Mouse (Mus musculus): Measurements from ENCODE around the gene Jag2. TPM values are rescaled to one million over a fixed set of nuclear protein-coding genes. Genes with fewer than 3 reads are reported as not detected.

The Jag2 gene
- total RNA-seq, 1 experiment from 2014 or later = 0.70 TPM

DNA sequence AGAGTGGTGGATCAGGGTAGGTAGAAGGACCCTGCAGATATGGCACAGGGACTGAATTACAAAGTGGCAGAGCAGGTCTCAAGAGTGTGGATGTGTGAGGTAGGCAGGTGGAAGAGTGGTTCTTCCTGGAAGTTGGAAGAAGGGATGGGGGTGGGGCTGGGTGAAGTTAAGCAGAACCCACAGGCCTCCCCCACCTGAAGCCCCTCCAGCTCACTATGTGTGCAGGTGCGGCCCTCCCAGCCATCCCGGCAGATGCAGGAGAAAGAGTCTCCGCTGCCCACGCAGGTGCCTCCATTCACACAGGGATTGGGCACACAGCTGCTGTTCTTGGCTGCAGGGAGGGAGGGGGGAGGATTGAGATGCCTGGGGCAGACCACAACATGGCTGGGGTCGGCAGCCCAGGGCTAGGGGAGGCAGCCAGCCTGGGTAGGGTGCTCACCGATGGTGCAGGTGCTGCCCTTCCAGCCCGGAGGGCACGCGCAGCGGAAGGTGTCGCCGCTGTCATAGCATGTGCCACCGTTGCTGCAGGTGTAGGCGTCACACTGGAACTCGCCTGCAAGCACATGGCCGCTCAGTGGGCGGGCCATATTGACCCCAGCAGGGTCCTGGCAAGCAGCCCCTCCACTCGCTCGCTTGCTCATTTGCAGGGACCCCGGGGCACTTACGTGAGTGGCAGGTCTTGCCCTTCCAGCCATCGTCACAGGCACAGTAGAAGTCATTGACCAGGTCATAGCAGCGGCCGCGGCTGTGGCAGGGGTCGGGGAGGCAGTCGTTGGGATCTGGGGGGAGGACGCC, 16.4 kb downstream of the Jag2 start:
- no peak for ATAC-seq (ENCODE audit: extremely low read depth, insufficient number of reproducible peaks, low FRiP score, poor library complexity, severe bottlenecking)

DNA sequence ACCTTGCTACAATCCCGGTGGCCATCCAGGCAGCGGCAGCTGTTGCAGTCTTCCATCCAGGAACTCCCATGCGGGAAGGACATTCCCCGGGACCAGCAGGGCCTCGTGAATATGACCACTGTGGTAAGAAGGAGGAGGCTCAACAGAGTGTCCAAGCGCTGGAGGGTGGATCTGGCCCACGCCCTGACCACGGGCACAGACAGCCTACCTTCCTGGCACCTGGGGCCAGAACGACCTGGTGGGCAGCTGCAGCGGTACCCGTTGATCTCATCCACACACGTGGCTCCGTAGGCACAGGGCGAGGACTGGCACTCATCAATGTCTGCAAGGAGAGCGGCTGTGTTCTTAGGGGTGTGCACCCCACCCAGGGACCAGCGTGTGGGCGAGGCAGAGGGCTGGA, 17.9 kb downstream of the Jag2 start:
- no peak for ATAC-seq (ENCODE audit: extremely low read depth, insufficient number of reproducible peaks, low FRiP score, poor library complexity, severe bottlenecking)

DNA sequence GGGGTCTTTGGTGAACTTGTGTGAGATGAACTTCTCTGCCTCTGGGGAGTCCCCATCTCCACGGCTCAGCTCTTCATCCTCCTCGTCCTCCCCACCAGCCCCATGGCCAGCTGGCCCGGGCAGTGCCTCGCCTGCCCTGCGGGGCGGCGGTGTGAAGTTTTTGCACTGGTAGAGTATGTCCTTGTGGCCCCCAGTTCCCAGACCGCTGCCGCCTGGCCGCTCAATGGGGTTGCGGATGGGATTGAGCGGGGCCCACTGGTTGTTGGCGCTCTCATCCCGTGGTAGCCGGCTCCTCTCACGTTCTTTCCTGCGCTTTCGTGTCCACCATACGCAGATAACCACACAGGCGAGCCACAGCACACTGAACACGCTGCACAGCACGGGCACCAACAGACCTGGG, 20.6 kb downstream of the Jag2 start:
- ATAC-seq (ENCODE audit: extremely low read depth, insufficient number of reproducible peaks, low FRiP score, poor library complexity, severe bottlenecking) = no peak

GRCm38 (mm10) chr12:112905001-112905400, 24.6 kb downstream of the Jag2 start:
- ATAC-seq (ENCODE audit: extremely low read depth, insufficient number of reproducible peaks, low FRiP score, poor library complexity, severe bottlenecking) = no peak

GRCm38 (mm10) chr12:112903941-112904340, 25.6 kb downstream of the Jag2 start:
- ATAC-seq (ENCODE audit: extremely low read depth, insufficient number of reproducible peaks, low FRiP score, poor library complexity, severe bottlenecking) = no peak

DNA sequence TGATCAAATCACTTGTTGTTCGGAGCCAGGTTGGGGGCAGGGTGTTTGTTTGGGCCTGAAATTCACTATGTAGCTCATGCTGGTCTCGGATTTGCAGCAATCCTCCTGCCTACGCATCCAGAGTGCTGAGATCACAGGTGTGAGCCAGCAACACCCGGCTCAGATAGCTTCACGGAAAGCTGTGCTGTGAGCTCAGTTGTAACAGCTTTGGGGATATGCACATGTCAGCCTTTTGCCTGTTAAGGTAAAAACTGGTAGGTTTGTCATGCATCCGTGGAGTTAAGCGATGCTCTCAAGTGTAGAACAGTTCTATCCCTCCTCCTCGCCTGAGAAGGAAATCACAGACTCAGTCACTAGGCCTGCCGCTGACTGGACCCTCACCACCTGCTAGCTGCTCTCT, 28.9 kb downstream of the Jag2 start:
- no peak for ATAC-seq (ENCODE audit: extremely low read depth, insufficient number of reproducible peaks, low FRiP score, poor library complexity, severe bottlenecking)

- ATAC-seq (ENCODE audit: extremely low read depth, insufficient number of reproducible peaks, low FRiP score, poor library complexity, severe bottlenecking) = no peak
Measured at GRCm38 (mm10) chr12:112898960-112899359, 30.6 kb downstream of the Jag2 start.

DNA sequence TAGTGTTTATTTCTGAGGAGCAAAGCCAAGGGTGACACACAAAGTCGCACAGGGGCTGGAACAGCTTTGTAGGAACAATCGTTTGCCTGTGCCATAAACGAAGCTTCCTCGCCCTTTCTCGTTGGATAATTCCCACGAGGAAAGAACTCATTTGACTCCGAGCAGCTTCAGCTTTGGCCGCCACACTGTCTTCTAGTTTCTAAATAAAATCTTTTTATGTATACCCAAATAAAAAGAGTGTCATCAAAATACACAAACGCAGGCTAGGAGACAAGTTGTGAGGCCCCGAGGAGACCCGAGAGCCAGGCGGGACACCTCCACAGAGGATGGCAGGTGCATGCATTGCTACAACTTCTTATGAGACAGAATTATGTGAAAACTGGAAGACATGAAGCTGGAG, 31.2 kb downstream of the Jag2 start:
- ATAC-seq (ENCODE audit: extremely low read depth, insufficient number of reproducible peaks, low FRiP score, poor library complexity, severe bottlenecking) = no peak

DNA sequence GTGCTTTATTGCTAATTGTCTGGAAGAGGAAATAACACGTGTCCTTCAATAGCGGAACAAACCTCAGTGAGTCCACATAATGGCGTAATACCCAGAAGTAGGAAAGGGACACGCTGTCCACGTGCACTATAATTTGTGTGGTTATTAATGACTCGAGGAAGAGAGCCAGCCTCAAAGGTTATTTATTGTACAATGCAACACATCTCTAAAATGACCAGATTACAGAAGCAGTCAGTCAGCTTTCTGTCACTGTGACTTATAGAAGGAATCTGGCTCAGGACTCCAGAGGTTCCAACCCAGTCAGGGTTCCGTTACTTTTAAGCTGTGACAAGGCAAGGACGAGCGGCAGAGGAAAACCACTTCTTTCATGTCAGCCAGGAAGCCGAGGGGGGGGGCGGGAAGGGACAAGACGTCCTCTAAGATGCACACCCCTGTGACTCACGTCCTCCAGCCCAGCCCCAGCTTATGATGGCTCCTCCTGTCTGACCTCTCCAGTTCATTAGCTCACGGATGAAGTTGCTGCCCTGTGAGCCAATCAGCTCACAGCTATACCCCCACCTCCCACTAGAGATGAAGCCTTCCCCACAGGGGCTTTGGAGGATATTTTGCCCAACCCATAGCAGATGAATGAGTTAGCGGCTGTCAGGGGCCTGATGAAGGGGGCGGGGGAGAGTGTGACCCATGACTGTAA, 31.9 kb downstream of the Jag2 start:
- ATAC-seq (ENCODE audit: extremely low read depth, insufficient number of reproducible peaks, low FRiP score, poor library complexity, severe bottlenecking) = peak; percentile 51; the same call in 1 of the 2 replicates

- ATAC-seq (ENCODE audit: extremely low read depth, insufficient number of reproducible peaks, low FRiP score, poor library complexity, severe bottlenecking) = peak; percentile 21; the same call in 1 of the 2 replicates
Measured at GRCm38 (mm10) chr12:112894969-112895368, 34.6 kb downstream of the Jag2 start.

DNA sequence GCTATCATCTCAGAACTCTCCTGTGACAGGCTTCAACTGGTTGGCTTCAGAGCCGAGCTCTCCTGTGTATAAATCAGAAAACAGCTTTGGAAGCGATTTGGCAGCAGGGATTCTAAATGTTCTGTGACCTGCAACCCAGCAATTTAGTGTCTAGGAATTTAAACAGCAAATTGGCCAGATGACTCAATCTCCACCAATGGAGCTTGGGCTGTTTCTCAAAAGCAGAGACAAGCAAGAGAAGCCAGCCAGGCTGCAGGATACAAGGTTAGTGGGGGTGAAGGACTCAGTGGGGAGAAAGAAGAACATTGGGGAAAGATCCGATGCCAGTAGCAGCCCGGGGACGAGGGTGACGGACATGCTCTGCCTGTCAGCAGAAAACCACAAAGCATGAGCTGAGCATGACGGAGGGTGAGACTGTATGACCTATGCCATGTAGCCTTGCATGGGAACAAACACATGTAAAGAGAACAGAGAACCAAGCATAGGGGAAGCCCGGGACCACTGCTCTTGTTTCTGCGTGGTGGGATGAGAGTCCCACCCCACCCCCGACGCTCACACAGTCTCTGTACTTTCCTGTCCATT, 35.2 kb downstream of the Jag2 start:
- peak; percentile 28; the same call in 1 of the 2 replicates for ATAC-seq (ENCODE audit: extremely low read depth, insufficient number of reproducible peaks, low FRiP score, poor library complexity, severe bottlenecking)

DNA sequence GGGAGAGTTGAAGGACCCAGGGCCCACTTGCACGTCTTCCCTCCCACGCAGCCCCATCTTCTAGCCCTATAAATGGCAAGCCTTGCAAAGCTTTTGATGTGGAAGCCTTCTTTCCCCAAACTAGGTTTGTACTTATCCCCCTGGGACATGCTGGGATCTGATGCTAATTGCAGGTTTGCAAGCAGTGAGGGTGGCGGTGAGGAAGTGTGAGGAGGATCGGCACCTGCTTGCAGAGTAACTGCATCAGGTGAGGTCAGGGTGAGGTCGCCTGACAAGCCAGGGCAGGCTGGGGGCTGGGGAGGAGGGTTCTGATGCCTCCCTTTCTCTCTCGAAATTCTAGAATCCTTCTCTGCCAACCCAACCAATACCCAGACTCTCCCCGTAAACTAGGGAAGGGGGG, 44.1 kb downstream of the Jag2 start:
- no peak for ATAC-seq (ENCODE audit: extremely low read depth, insufficient number of reproducible peaks, low FRiP score, poor library complexity, severe bottlenecking)

GRCm38 (mm10) chr12:112881301-112881815, 48.2 kb downstream of the Jag2 start:
- no peak for ATAC-seq (ENCODE audit: extremely low read depth, insufficient number of reproducible peaks, low FRiP score, poor library complexity, severe bottlenecking)

DNA sequence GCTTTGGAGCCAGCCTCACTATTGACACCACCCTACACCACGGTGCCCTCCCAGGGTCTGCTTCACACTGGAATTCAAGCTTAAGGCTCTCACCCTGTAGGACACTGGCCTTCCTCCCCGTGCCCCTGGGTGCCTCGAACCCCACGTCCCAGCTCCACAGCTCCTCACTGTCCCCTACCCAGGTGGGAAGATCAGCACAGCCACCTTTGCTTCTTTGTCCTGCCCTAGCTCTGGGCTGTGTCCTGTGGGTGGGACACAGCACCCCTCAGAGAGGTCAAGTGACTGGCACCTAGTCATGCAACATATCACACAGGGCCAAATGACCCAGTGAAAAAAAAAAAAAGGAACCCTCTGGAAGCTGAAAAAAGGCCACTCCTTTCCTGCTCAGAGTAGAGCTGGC, 48.9 kb downstream of the Jag2 start:
- no peak for ATAC-seq (ENCODE audit: extremely low read depth, insufficient number of reproducible peaks, low FRiP score, poor library complexity, severe bottlenecking)

GRCm38 (mm10) chr12:112879731-112880130, 49.8 kb downstream of the Jag2 start:
- ATAC-seq (ENCODE audit: extremely low read depth, insufficient number of reproducible peaks, low FRiP score, poor library complexity, severe bottlenecking) = no peak

DNA sequence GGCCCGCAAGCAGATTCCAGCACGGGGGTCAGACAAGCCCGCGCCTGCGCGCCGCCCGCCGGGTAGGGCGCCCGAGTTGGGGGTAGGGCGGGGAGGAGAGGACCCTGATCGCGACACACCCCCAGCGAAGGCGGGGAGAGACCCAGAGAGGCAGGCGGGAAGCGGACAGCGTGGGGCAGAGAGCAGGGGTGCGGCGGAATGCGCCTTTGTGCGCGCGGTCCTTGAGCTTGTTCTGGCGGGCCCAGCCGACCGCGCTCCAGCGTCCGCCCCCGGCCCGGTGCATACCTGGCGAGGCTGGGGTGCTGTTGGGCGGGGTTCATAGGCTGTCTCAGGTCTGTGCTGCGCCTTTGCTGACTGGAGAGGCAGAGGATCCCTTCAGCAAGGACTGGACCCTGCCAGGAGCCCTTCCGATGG, 52.0 kb downstream of the Jag2 start:
- ATAC-seq (ENCODE audit: extremely low read depth, insufficient number of reproducible peaks, low FRiP score, poor library complexity, severe bottlenecking) = no peak

DNA sequence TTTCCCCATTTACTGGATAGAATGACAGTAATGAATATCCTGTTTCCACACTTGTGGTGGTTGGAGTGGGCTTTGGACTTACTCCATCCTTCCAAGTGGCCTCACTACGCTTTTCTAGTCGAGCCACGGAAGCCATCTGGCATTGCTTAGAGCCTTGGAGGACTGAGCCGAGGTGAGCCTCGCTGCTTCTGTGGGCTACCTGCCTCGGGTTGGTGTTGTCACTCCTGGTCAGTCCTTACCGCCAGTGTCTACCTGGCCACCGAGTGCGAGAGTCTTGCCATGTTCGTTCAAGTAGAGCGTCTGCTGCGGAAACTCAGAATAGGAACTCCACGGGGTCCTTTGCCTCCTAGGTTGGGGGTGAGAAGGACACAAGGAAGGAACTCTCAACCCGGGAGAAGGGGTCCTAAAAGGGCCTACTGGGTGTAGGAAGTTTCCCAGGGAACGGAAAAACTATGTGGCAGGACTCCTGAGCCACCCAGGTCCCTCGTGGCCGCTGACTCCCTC, 52.5 kb downstream of the Jag2 start:
- no peak for ATAC-seq (ENCODE audit: extremely low read depth, insufficient number of reproducible peaks, low FRiP score, poor library complexity, severe bottlenecking)

GRCm38 (mm10) chr12:112876332-112877072, 53.1 kb downstream of the Jag2 start:
- no peak for ATAC-seq (ENCODE audit: extremely low read depth, insufficient number of reproducible peaks, low FRiP score, poor library complexity, severe bottlenecking)
